ENCODE assay signal across 18 mouse cellular contexts in the genomic region with DNA sequence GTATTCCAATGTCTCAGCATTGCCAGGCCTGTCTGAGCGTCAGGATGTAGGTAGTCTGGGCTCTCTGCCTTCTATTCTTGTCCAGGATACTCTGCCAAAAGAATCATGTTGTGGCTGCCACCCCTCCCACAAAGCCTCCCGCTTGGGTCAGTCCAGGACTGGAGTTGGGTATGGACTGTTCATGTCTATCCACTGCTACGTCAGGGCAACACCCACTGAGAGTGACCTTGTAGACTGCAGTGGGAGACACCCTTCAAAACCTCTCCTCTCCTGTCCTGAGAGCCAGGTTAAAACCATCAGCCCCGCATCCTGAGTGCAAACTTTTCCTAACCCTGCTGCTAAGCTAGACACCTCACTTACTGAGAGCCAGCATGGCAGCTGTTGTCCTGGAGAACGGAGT. TPM values are rescaled to one million over a fixed set of nuclear protein-coding genes. Genes with fewer than 3 reads are reported as not detected.
DNase-seq lines count a peak whose midpoint lies in the region; ATAC-seq and TF ChIP-seq lines count a peak whose summit lies in the region.
"Had no signal": no experiment of that assay in that cellular context is flagged by ENCODE, and none has a peak within 500 bp of the region (broad histone marks: within the 10 kb centered on the region; RNA-seq: fewer than 3 reads in every experiment).

Pah (plus strand) TSS at position 150 of the 400 bp plus-strand sequence.

- H3K4me1 ChIP-seq in liver, embryonic 14.5 days (replicated peaks; ENCODE audit: control insufficient read depth in 2 of 2, insufficient read depth in 2 of 2, low read length in 1 of 2), result peaks cover 0 to 10% of the 10 kb centered on the region in 2 experiments; a peak in 1 of 4 replicates
- H3K4me1 ChIP-seq: midbrain, embryonic 15.5 days had no signal

- H3K9me3 ChIP-seq in liver, embryonic 14.5 days (ENCODE audit: control insufficient read depth, low read length), result no peaks in the 10 kb centered on the region
- H3K9me3 ChIP-seq: midbrain, embryonic 15.5 days had no signal

- peak; percentile 27; the same call in 1 of the 2 replicates for ATAC-seq in liver, embryonic 14.5 days (ENCODE audit: insufficient read depth)
- ATAC-seq: forebrain, postnatal 0 days; hindbrain, postnatal 0 days; midbrain, embryonic 15.5 days had no signal

- no peak for TF ChIP-seq EP300 in liver, embryonic 14.5 days (IDR thresholded peaks at IDR 0.05; ENCODE audit: low read depth)

- H3K27me3 ChIP-seq in liver, embryonic 14.5 days (ENCODE audit: control insufficient read depth, insufficient read depth, low read length), result no peaks in the 10 kb centered on the region
- H3K27me3 ChIP-seq: midbrain, embryonic 15.5 days had no signal

- H3K4me3 ChIP-seq in liver, embryonic 14.5 days (ENCODE audit: insufficient read depth in 1 of 2, low read depth in 2 of 2, low read length in 2 of 2), result peak within 1 kb of the TSS in 1 of 2 experiments; percentile 32; a peak in 3 of 4 replicates
- H3K4me3 ChIP-seq: midbrain, embryonic 15.5 days had no signal

- WGBS in liver, embryonic 14.5 days (ENCODE audit: insufficient replicate concordance), result 49% methylated on average over 5 of the region's 5 CpGs

- intact Hi-C loops in heart, postnatal 36 days (cut with DNase I), result no loop called here

- no peak within 1 kb of the TSS for H3K27ac ChIP-seq in liver, embryonic 14.5 days
- H3K27ac ChIP-seq: hindbrain, postnatal 0 days; midbrain, embryonic 15.5 days; stomach, postnatal 0 days had no signal

- peak; percentile 94 for DNase-seq in heart, adult 11 months
- DNase-seq in heart, postnatal 36 days, result no peak
- DNase-seq in kidney, adult 8-10 months, result peak; percentile 87 to 88
- peak; percentile 75 for DNase-seq in kidney, postnatal 14 days
- DNase-seq in liver, embryonic 14.5 days (ENCODE audit: low read depth in 3 of 3, low spot score in 3 of 3), result no peak
- DNase-seq in gastrocnemius, postnatal 10 days, result no peak
- DNase-seq in cerebellum, postnatal 25 days, result no peak
- DNase-seq: cerebellum, postnatal 10 days; forebrain, postnatal 0 days; gastrocnemius, postnatal 14 days; layer of hippocampus, postnatal 36 days; thymus, postnatal 4 days had no signal

- peak within 1 kb of the TSS; percentile 44 for H3K4me2 ChIP-seq in liver, embryonic 14.5 days (ENCODE audit: low read depth)
- H3K4me2 ChIP-seq: midbrain, embryonic 15.5 days had no signal

- no peak within 1 kb of the TSS for H3K9ac ChIP-seq in liver, embryonic 14.5 days (replicated peaks)
- H3K9ac ChIP-seq: forebrain, postnatal 0 days; midbrain, embryonic 15.5 days had no signal

- no peaks in the 10 kb centered on the region for H3K36me3 ChIP-seq in liver, embryonic 14.5 days (replicated peaks; ENCODE audit: control insufficient read depth, insufficient read depth, low read depth)
- H3K36me3 ChIP-seq: midbrain, embryonic 15.5 days had no signal

- TF ChIP-seq CTCF in liver, embryonic 14.5 days (IDR thresholded peaks at IDR 0.05; ENCODE audit: low read depth), result no peak

RNA-seq across cellular contexts. Expression of gene Pah, which starts in this region (rescaled TPM):
- 1 to 10 TPM; 3.5 to 4.6 TPM for total RNA-seq in heart, postnatal 36 days (2021)
- 20.8 and 20.9 TPM in 2 replicates for polyA plus RNA-seq in liver, embryonic 14.5 days (2012; rRNA removed)
- polyA plus RNA-seq in liver, embryonic 14.5 days (2014; fragmentation: Nextera tagmentation; extraction: Ambion mirVana), result 31.6 and 33.2 TPM in 2 replicates
- total RNA-seq in gastrocnemius, postnatal 10 days (2021), result under 1 TPM in 1 of 2 experiments, not detected in 1; 0.14 TPM
- total RNA-seq: forebrain, postnatal 0 days; gastrocnemius, postnatal 14 days; layer of hippocampus, postnatal 36 days; megakaryocyte progenitor cell, adult 5-6 weeks had no signal
- polyA plus RNA-seq: C2C12; limb, embryonic 11.5 days; midbrain, embryonic 15.5 days had no signal

Comparison
In these comparisons a context has a peak if more than half of its experiments do, and no peak if none do; other contexts are left out.
1. DNase-seq: peak in heart, adult 11 months (single experiment), kidney, adult 8-10 months (2 of 2) and kidney, postnatal 14 days (single experiment); none in heart, postnatal 36 days (0 of 2), liver, embryonic 14.5 days (0 of 3), gastrocnemius, postnatal 10 days (single experiment) and cerebellum, postnatal 25 days (0 of 2).